Mouse (Mus musculus) urinary bladder, postnatal 10 days (tissue): ENCODE results near the gene Ghdc.
"Not testable (repeated sequence)": the region's sequence is repeated elsewhere in the genome, so short reads cannot be mapped to it uniquely, and the experiment has no call there.

Source experiments
- DNase-seq: peaks from one replicate; pipeline ENCODE4 v3.0.0; 2022; ENCODE audit warnings: low spot score

Ghdc gene

GRCm38 (mm10) chr11:100770646-100771408 is at the start of gene Ghdc:
Ghdc (minus strand) TSS chr11:100770957.
- DNase-seq: no peak

- DNase-seq: no peak
Observed at GRCm38 (mm10) chr11:100820047-100820446, 49.3 kb upstream of the Ghdc start.

DNA sequence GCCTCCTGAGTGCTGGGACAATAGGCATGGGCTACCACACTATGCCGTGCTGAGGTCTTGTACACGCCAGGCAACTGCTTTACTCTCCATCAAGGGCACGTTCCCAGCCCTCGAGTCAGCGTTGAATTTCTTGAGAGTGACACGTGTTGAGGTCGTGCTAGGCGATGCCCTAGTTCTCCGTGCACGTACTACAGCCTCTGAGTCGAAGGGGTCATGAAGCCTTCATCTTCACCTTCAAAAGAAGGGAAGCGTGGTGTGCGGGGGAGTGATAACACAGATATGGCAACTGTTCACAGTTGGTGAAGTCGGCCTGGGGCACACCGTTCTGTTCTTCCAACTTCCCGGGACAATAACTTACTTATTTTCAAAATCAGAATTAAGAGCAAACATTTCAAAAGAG is 48.9 kb upstream of the Ghdc start:
- no peak for DNase-seq

DNA sequence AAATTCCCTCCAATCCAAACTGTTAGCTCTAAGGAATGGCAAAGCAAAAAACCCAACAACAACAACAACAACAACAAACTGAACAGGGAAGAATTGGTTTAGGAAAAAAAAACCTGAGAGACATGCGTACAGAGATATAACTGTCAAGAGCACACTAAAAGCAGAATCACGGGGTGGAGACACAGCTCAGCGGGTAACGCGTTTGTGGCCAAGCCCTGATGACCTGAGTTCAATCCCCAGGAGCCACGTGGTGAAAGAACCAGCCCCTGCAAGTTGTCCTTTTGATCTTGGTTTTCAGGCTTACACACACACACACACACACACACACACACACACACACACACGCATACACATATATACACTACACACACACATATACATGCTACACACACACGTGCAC is 48.3 kb upstream of the Ghdc start:
- no peak for DNase-seq

DNA sequence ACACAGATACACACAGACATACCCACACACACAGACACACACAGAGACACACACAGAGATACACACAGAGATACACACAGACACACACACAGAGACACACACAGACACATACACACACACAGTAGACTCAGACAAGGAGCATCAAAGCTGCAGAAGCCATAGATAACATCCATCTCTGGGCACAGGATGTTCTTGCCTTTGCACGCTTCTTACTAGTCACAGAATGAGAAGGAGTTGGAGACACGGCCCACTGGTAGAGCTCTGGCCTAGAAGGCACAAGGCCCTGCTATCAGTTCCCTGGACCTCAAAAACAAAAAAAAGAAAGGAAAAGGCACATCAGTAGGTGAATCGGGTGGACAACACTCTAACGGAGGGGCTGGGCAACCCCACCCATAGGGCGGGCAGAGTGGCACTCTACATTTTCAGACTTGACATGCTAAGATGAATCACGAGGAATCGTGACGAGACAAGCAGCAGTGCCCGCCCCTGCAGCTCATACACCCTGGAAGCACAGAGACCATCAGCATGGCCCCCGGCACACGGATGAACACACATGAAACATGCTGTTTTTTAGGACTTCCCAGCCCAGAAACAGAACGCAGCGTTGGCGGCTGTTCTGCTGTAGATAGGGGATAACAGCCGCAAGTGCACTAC is 47.7 kb upstream of the Ghdc start:
- DNase-seq: no peak

GRCm38 (mm10) chr11:100817311-100817710 is 46.6 kb upstream of the Ghdc start:
- DNase-seq: no peak

GRCm38 (mm10) chr11:100816801-100817200 is 46.0 kb upstream of the Ghdc start:
- DNase-seq: no peak

DNA sequence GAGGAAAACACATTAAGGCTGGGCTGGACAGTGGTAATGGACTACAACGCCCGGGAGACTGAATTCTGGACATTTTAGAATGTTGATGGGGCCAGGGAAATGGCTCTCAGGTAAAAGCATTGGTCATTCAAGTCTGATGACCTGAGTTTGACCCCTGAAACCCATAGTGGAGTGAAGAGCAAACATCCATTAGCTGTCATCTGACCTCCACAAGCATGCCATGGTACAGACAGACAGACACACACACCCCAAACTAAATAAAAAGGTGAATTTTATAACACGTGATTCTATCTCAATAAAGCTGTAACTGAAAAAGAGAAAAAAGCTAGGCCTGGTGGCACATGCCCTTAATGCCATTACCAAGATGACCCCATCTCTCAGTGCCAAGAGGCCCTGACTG is 45.6 kb upstream of the Ghdc start:
- no peak for DNase-seq

DNA sequence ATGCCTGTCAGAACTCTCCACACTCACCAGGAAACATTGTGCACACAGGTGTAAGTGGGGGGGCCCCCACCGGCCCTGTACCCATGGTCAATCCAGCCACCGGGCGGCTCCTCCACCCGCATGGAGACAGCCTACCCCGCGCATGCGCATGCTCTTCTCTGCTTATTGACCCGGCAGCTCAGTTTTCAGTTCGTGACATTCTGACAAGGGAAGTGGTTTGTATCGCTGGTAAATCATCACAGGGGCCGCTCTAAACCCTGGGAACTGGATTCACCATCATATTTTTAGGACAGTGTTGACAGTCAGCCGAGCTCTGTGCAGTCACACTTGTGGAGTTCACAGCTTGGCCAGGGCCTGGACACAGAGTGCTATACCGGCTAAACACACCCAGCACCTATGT is 43.7 kb upstream of the Ghdc start:
- DNase-seq: peak; percentile 32

GRCm38 (mm10) chr11:100811132-100811531 is 40.4 kb upstream of the Ghdc start:
- no peak for DNase-seq

GRCm38 (mm10) chr11:100810516-100810915 is 39.8 kb upstream of the Ghdc start:
- no peak for DNase-seq

GRCm38 (mm10) chr11:100806380-100807305 is 35.9 kb upstream of the Ghdc start:
- DNase-seq: no peak

DNA sequence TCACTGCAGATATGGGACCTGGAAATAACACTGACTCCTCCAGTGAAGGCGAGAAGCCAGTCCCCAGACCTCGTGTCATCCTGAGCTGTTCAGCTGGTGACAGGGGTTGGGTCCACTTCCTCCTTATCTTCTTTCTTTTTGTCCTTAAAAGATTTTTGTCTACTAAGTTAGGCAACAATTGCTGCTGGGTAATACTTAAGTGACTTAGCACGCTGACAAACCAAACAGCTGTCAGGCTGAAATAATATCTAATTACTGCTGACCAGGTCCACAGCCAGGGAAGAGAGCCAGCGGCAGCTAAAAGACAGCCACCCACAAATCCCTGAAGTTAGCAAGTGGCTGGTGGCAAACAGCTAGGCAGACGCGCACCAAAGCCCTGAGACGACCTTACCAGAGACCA is 34.8 kb upstream of the Ghdc start:
- DNase-seq: no peak

GRCm38 (mm10) chr11:100804409-100804808 is 33.7 kb upstream of the Ghdc start:
- no peak for DNase-seq

DNA sequence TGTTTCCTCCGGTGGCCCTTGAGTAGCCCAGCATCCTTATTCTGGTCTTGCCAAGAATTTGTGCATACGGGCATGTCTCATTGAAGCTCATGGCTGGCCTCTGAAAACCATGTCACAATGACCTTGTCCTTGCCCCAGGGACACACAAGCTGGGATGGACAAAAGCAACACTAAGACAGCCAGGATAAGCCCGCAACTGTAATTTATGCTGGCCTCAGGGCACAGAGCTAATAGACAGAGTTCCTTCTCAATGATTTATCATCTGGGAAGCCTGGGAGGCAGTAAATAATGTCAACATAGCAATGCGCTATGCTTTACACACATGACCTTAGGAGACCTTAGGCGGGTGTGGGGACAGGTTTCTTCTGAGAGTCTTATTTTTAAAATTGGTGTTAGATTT is 28.7 kb upstream of the Ghdc start:
- DNase-seq: no peak

GRCm38 (mm10) chr11:100796585-100796984 is 25.8 kb upstream of the Ghdc start:
- DNase-seq: no peak

DNA sequence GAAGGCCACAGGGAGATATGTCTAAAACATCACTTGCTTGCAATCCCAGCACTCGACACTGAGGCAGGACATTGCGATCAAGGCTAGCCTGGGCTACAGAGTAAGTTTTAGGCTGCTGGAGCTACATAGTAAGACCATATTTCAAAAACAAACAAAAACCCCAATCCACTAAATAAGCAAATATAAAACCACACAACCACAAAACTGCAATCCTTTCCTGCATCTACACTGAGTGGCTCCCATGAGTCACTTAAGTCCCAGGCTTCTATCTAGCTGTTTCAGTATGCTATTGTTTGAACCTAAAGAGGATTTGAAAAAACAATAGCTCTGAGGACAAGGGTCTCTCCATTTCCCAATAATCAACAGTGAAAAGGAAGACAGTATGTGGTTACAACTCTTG is 24.6 kb upstream of the Ghdc start:
- no peak for DNase-seq

GRCm38 (mm10) chr11:100791457-100792049 is 20.8 kb upstream of the Ghdc start:
- no peak for DNase-seq

- not testable (repeated sequence) for DNase-seq
Observed at GRCm38 (mm10) chr11:100790644-100791043, 19.9 kb upstream of the Ghdc start.

DNA sequence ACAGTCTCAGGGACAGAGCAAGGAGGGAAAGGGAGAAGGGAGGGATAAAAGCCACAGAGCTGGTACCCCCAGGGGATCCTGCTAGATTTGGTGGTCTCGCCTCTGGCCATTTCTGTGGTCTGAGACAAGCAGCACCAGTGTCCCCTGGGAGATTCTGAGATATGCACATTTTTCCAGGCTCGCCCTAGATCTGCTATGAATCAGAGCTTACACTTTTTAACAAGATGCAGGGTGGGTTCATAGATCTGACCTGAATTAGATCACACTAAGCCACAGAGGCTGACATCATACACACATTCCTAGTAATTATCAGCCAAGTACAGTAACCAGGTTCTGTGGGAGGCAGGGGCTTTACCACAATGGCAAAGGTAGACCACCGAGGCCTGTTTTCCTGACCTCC is 18.9 kb upstream of the Ghdc start:
- no peak for DNase-seq

- no peak for DNase-seq
Observed at GRCm38 (mm10) chr11:100785774-100786173, 15.0 kb upstream of the Ghdc start.

DNA sequence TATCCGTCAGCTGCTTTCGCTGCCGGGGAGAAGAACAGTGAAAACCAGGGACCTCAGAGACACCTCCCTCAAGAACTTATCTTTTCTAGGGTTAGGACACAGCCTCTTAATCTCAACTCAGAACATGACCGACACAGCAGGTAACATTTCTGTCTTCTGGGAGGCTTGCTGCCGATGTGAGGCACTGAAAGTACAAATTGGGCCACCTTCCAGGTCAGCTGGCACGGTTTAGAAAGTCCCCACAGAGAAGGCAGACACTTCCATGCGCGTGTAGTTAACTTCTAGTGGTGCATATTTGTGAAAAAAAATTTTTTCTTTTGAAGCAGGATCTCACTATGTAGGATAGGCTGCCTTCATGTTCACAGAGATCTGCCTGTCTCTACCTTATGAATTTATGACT is 13.5 kb upstream of the Ghdc start:
- no peak for DNase-seq
